Mouse (Mus musculus) MEL (cell line): ENCODE measurements around the gene Adra2a. TPM values are rescaled to one million over a fixed set of nuclear protein-coding genes. Genes with fewer than 3 reads are reported as not detected.
A peak's percentile ranks its signal among the peaks of the same experiment; 100 is the strongest.

Experiments used
- DNase-seq: peaks from one replicate; pipeline ENCODE4 v3.0.0; 2011; ENCODE audit warnings: low read depth, low spot score
- H3K27ac ChIP-seq: 2 replicates; pipeline ENCODE4 v1.5.1; 2012; ENCODE audit warnings: low read depth, mild to moderate bottlenecking, control low read depth, low read length, moderate library complexity; ENCODE audit not compliant: control insufficient read depth
- H3K27me3 ChIP-seq, 2 experiments: fragments of 150-350 bp in 1 of 2; sonication (generic) in 1 of 2; 2 replicates each; pipeline ENCODE4 v1.6.1; 2012; ENCODE audit warnings: low read length in 2 of 2, mild to moderate bottlenecking in 2 of 2, improper control_type of control experiment in 1 of 2, moderate library complexity in 1 of 2; ENCODE audit not compliant: insufficient read depth in 2 of 2, control insufficient read depth in 1 of 2
- H3K36me3 ChIP-seq, 2 experiments: 2 replicates each; pipeline ENCODE4 v1.6.1; 2012 to 2014; ENCODE audit warnings: low read length in 2 of 2, improper control_type of control experiment in 1 of 2, inconsistent platforms in 1 of 2, mild to moderate bottlenecking in 1 of 2; ENCODE audit not compliant: insufficient read depth in 2 of 2, control insufficient read depth in 1 of 2
- H3K4me1 ChIP-seq, 2 experiments: fragments of 150-350 bp in 1 of 2; sonication (generic) in 1 of 2; 2 replicates each; pipeline ENCODE4 v1.6.1; 2012; ENCODE audit warnings: low read length in 2 of 2, improper control_type of control experiment in 1 of 2, mild to moderate bottlenecking in 1 of 2; ENCODE audit not compliant: insufficient read depth in 2 of 2, control insufficient read depth in 1 of 2
- H3K4me3 ChIP-seq, 2 experiments: fragments of 150-350 bp in 1 of 2; sonication (generic) in 1 of 2; 2 replicates each; pipeline ENCODE4 v1.5.1; 2012; ENCODE audit warnings: low read depth in 2 of 2, low read length in 2 of 2, mild to moderate bottlenecking in 2 of 2, moderate library complexity in 2 of 2, control low read depth in 1 of 2, improper control_type of control experiment in 1 of 2; ENCODE audit not compliant: control insufficient read depth in 1 of 2, insufficient read depth in 1 of 2
- H3K79me2 ChIP-seq: 2 replicates; pipeline ENCODE4 v1.6.1; 2012; ENCODE audit warnings: mild to moderate bottlenecking, low read length, moderate library complexity; ENCODE audit not compliant: control insufficient read depth, poor library complexity, insufficient read depth
- H3K9ac ChIP-seq: 2 replicates; pipeline ENCODE4 v1.6.1; 2012; ENCODE audit warnings: low read depth, mild to moderate bottlenecking, control low read depth, low read length, moderate library complexity; ENCODE audit not compliant: control insufficient read depth, poor library complexity, severe bottlenecking
- H3K9me3 ChIP-seq: fragments of 150-350 bp; sonication (generic); replicated peaks from 2 replicates; pipeline ENCODE4 v1.6.1; 2012; ENCODE audit warnings: mild to moderate bottlenecking, low read length, improper control_type of control experiment, moderate library complexity; ENCODE audit not compliant: insufficient read depth
- CHD2 ChIP-seq: IDR thresholded peaks from 2 replicates; pipeline ENCODE4 v1.6.1; 2011; ENCODE audit warnings: low read length, improper control_type of control experiment
- CTCF ChIP-seq, 3 experiments: IDR thresholded peaks in 2 of 3; conservative IDR thresholded peaks in 1 of 3; 2 replicates each; pipeline ENCODE4 v1.5.1; 2011 to 2012; ENCODE audit warnings: low read length in 3 of 3, low read depth in 2 of 3, mild to moderate bottlenecking in 2 of 3, improper control_type of control experiment in 1 of 3, inconsistent platforms in 1 of 3, mixed read lengths in 1 of 3, moderate library complexity in 1 of 3; ENCODE audit not compliant: control insufficient read depth in 1 of 3, insufficient read depth in 1 of 3, poor library complexity in 1 of 3, severe bottlenecking in 1 of 3
- ELF1 ChIP-seq: IDR thresholded peaks from 2 replicates; pipeline ENCODE4 v1.6.1; 2014; ENCODE audit warnings: low read depth, mild to moderate bottlenecking, inconsistent platforms, low read length, improper control_type of control experiment, moderate library complexity
- EP300 ChIP-seq, 2 experiments: IDR thresholded peaks; 2 replicates each; pipeline ENCODE4 v1.6.1; 2011; ENCODE audit warnings: improper control_type of control experiment in 2 of 2, low read length in 2 of 2, low read depth in 1 of 2, mild to moderate bottlenecking in 1 of 2
- ETS1 ChIP-seq: IDR thresholded peaks from 2 replicates; pipeline ENCODE4 v1.6.1; 2012; ENCODE audit warnings: low read depth, mild to moderate bottlenecking, inconsistent platforms, low read length, improper control_type of control experiment, moderate library complexity
- HCFC1 ChIP-seq: IDR thresholded peaks from 2 replicates; pipeline ENCODE4 v1.6.1; 2012; ENCODE audit warnings: low read depth, mild to moderate bottlenecking, inconsistent platforms, low read length, improper control_type of control experiment, moderate library complexity
- MAFK ChIP-seq: IDR thresholded peaks from 2 replicates; pipeline ENCODE4 v1.6.1; 2011; ENCODE audit warnings: low read depth, mild to moderate bottlenecking, low read length, improper control_type of control experiment, borderline replicate concordance
- MAX ChIP-seq: IDR thresholded peaks from 2 replicates; pipeline ENCODE4 v1.6.1; 2011; ENCODE audit warnings: low read length, improper control_type of control experiment
- MAZ ChIP-seq: IDR thresholded peaks from 2 replicates; pipeline ENCODE4 v1.6.1; 2012; ENCODE audit warnings: low read depth, mild to moderate bottlenecking, inconsistent platforms, low read length, improper control_type of control experiment
- MYC ChIP-seq: IDR thresholded peaks from 2 replicates; pipeline ENCODE4 v1.6.1; 2011; ENCODE audit warnings: low read depth, mild to moderate bottlenecking, low read length, improper control_type of control experiment, moderate library complexity
- NELFE ChIP-seq: IDR thresholded peaks from 2 replicates; pipeline ENCODE4 v1.6.1; 2011; ENCODE audit warnings: low read depth, low read length, improper control_type of control experiment
- POLR2AphosphoS5 ChIP-seq: IDR thresholded peaks from 2 replicates; pipeline ENCODE4 v1.6.1; 2012; ENCODE audit warnings: low read depth, borderline replicate concordance, mild to moderate bottlenecking, inconsistent platforms, low read length, moderate library complexity, mixed read lengths
- SIN3A ChIP-seq: IDR thresholded peaks from 2 replicates; pipeline ENCODE4 v1.6.1; 2012; ENCODE audit warnings: low read length, improper control_type of control experiment, inconsistent platforms
- TCF12 ChIP-seq: IDR thresholded peaks from 2 replicates; pipeline ENCODE4 v1.6.1; 2014; ENCODE audit warnings: low read depth, mild to moderate bottlenecking, inconsistent platforms, low read length, improper control_type of control experiment, moderate library complexity
- UBTF ChIP-seq: IDR thresholded peaks from 2 replicates; pipeline ENCODE4 v1.6.1; 2012; ENCODE audit warnings: low read depth, mild to moderate bottlenecking, inconsistent platforms, low read length, improper control_type of control experiment, moderate library complexity, borderline replicate concordance; ENCODE audit not compliant: insufficient read depth
- USF2 ChIP-seq, 2 experiments: IDR thresholded peaks; 2 replicates each; pipeline ENCODE4 v1.6.1; 2011 to 2012; ENCODE audit warnings: improper control_type of control experiment in 2 of 2, low read length in 2 of 2, borderline replicate concordance in 1 of 2, inconsistent platforms in 1 of 2, low read depth in 1 of 2, mild to moderate bottlenecking in 1 of 2; ENCODE audit not compliant: insufficient read depth in 1 of 2
- ZKSCAN1 ChIP-seq: IDR thresholded peaks from 2 replicates; pipeline ENCODE4 v1.6.1; 2012; ENCODE audit warnings: low read depth, mild to moderate bottlenecking, inconsistent platforms, low read length, improper control_type of control experiment, moderate library complexity
- ZMIZ1 ChIP-seq: IDR thresholded peaks from 2 replicates; pipeline ENCODE4 v1.6.1; 2012; ENCODE audit warnings: low read depth, mild to moderate bottlenecking, inconsistent platforms, low read length, improper control_type of control experiment, moderate library complexity
- polyA plus RNA-seq, 2 experiments: library from polyadenylated mRNA; stranded (reverse) in 1 of 2; unstranded in 1 of 2; fragments of >175 nt in 1 of 2; fragments of >200 nt in 1 of 2; gene quantifications; 2 replicates each; pipeline versions ENCODE4 v1.2.1 to v1.2.4; 2012; ENCODE audit warnings: low replicate concordance in 2 of 2, low read depth in 1 of 2; ENCODE audit not compliant: insufficient read length in 2 of 2, insufficient read depth in 1 of 2, missing spikeins in 1 of 2
- total RNA-seq: library from RNA; depleted of rRNA; stranded (reverse); fragments of 300-350 nt; gene quantifications from 2 replicates; pipeline ENCODE4 v1.2.3, GENCODE M21; 2012

The Adra2a gene
- total and polyA plus RNA-seq, 3 experiments = 0.58 to 2.7 TPM; not detected in 1

DNA sequence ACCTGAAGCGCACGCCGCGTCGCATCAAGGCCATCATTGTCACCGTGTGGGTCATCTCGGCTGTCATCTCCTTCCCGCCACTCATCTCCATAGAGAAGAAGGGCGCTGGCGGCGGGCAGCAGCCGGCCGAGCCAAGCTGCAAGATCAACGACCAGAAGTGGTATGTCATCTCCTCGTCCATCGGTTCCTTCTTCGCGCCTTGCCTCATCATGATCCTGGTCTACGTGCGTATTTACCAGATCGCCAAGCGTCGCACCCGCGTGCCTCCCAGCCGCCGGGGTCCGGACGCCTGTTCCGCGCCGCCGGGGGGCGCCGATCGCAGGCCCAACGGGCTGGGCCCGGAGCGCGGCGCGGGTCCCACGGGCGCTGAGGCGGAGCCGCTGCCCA is 2.7 kb downstream of the Adra2a start:
- H3K4me1 ChIP-seq = peaks cover 0 to 3% of the 10 kb centered on the region in 2 experiments; a peak in 1 of 4 replicates
- TF ChIP-seq MAZ (no peak), EP300 (IDR thresholded peaks at IDR 0.05; ENCODE audit: low read depth in 1 of 2, low read length in 2 of 2) (no peak), ETS1 (no peak), ZMIZ1 (no peak), TCF12 (no peak), CHD2 (no peak), POLR2AphosphoS5 (no peak), CTCF (IDR thresholded peaks at IDR 0.05 in 2 of 3, conservative IDR thresholded peaks at IDR 0.05 in 1 of 3; ENCODE audit: control insufficient read depth in 1 of 3, insufficient read depth in 1 of 3, low read depth in 2 of 3, low read length in 3 of 3, poor library complexity in 1 of 3, severe bottlenecking in 1 of 3) (no peak), USF2 (IDR thresholded peaks at IDR 0.05; ENCODE audit: borderline replicate concordance in 1 of 2, insufficient read depth in 1 of 2, low read depth in 1 of 2, low read length in 2 of 2) (no peak), SIN3A (no peak), HCFC1 (no peak), NELFE (no peak), ZKSCAN1 (no peak), UBTF (no peak), MYC (no peak), MAX (no peak)
- TF ChIP-seq, all 39 proteins: peak for 0
- H3K79me2 ChIP-seq = no peaks in the 10 kb centered on the region; the same call in 1 of the 2 replicates
- H3K36me3 ChIP-seq = no peaks in the 10 kb centered on the region
- H3K27me3 ChIP-seq = no peaks in the 10 kb centered on the region
- H3K9ac ChIP-seq = no peak overlapping the region
- H3K9me3 ChIP-seq = no peaks in the 10 kb centered on the region
- no peak for DNase-seq
- no peak overlapping the region for H3K4me3 ChIP-seq
- no peak overlapping the region for H3K27ac ChIP-seq

DNA sequence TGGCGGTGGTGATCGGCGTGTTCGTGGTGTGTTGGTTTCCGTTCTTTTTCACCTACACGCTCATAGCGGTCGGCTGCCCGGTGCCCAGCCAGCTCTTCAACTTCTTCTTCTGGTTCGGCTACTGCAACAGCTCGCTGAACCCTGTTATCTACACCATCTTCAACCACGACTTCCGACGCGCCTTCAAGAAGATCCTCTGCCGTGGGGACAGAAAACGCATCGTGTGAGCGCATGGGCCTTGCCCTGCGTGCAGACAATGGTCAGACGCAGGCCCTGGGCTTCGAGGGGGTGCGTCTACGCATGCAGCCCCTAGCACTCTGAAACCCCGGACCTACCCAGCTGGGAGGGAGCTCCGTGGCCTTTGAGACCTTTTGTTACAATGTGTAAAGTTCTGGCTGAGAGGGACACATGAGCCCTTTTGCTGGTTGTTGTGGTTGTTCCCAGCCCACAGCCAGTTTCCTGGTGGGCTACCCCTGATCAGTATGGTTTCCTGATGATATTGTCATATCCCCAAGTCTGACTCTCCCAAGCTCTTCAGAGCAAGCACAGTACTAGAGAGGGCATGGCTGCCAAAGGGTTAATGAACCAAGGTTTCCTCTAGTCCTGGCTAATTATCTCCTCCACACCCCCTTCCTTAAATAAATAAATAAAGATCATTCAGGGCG is 3.6 kb downstream of the Adra2a start:
- Histone ChIP-seq H3K36me3 (no peaks in the 10 kb centered on the region), H3K9me3 (no peaks in the 10 kb centered on the region), H3K27ac (no peak overlapping the region), H3K9ac (no peak overlapping the region; the same call in 1 of the 2 replicates), H3K4me3 (no peak overlapping the region), H3K79me2 (no peaks in the 10 kb centered on the region; the same call in 1 of the 2 replicates), H3K4me1 (peaks cover 0 to 10% of the 10 kb centered on the region in 2 experiments; a peak in 2 of 4 replicates), H3K27me3 (no peaks in the 10 kb centered on the region)
- no peak for TF ChIP-seq CTCF (IDR thresholded peaks at IDR 0.05 in 2 of 3, conservative IDR thresholded peaks at IDR 0.05 in 1 of 3; ENCODE audit: control insufficient read depth in 1 of 3, insufficient read depth in 1 of 3, low read depth in 2 of 3, low read length in 3 of 3, poor library complexity in 1 of 3, severe bottlenecking in 1 of 3)
- TF ChIP-seq ELF1 = no peak
- no peak for TF ChIP-seq MAFK
- DNase-seq = peak; percentile 57
